Mouse (Mus musculus) CD4-positive helper T cell, adult 2 months (primary cell): ENCODE results near the gene Ucn2.

Experiments
- DNase-seq: peaks from one replicate; pipeline ENCODE4 v3.0.0-alpha.2; 2012; ENCODE audit warnings: low read depth, missing footprints, low spot score

Gene Ucn2

GRCm38 (mm10) chr9:108992085-108992469 lies 6.3 kb downstream of the Ucn2 start:
- no peak for DNase-seq

- no peak for DNase-seq
Measured at GRCm38 (mm10) chr9:108992620-108993361, 7.0 kb downstream of the Ucn2 start.

GRCm38 (mm10) chr9:108996411-108996810 lies 10.6 kb downstream of the Ucn2 start:
- DNase-seq = no peak

- no peak for DNase-seq
Measured at GRCm38 (mm10) chr9:108998287-108999166, 12.7 kb downstream of the Ucn2 start.

- no peak for DNase-seq
Measured at GRCm38 (mm10) chr9:108999167-108999526, 13.3 kb downstream of the Ucn2 start.

DNA sequence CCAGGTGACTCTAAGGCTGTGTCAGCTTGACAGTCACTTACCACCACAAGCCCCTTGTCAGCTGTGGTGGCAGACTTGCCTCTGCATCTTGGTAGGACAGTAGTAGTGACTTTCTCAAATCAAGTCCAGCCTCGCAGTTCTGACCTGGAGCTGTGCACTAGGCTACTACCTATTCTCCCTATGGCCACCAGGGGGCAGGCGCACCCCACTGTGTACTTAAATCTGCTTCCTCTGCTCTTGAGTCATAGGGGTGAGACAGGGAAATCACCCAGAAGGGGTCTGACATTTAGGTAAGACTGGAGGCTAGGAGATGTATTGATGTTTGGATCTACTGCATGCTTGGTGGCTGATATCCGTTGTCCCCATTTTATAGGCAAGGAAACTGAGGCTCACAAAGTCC lies 14.9 kb downstream of the Ucn2 start:
- peak; percentile 78 for DNase-seq

DNA sequence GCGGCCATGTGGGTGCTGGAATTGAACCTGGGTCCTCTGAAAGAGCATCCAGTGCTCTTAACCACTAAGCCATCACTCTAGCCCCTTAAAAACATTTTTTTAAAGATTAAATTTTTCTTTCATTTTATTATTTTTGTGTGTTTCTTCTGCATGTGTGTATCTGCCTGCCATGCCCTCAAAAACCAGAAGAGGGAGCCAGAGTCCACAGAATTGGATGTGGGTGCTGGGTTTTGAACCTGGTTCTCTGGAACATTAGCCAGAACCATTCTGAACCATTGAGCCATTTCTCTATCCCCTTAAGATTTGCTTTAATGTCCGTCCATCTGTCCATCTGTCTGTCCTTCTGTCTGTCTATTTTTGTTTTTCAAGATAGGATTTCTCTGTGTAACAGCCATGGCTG lies 17.4 kb downstream of the Ucn2 start:
- DNase-seq = peak; percentile 61

- DNase-seq = no peak
Measured at GRCm38 (mm10) chr9:109007025-109007780, 21.4 kb downstream of the Ucn2 start.

DNA sequence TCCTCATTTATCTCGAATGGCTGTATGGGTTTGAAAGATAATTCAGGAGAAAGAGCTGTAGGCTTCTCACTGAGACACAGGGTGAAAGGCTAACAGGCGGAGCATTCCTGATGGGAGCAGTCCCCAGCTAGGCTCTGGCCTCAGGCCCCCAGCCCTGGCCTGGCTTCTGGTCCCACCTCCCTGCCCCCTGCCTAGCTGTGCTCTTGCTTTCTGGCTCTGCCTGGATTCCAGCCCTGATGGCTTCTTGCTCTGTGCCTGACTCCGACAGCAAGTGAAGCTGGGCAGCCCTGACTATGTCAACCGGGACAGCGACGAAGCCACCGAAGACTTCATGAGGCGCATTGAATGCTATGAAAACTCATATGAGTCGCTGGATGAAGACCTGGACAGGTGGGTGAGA lies 22.3 kb downstream of the Ucn2 start:
- no peak for DNase-seq

- DNase-seq = no peak
Measured at GRCm38 (mm10) chr9:109008994-109009635, 23.3 kb downstream of the Ucn2 start.

GRCm38 (mm10) chr9:109009636-109010315 lies 24.0 kb downstream of the Ucn2 start:
- no peak for DNase-seq

GRCm38 (mm10) chr9:109010316-109010690 lies 24.5 kb downstream of the Ucn2 start:
- no peak for DNase-seq

GRCm38 (mm10) chr9:109015397-109015796 lies 29.6 kb downstream of the Ucn2 start:
- DNase-seq = no peak

DNA sequence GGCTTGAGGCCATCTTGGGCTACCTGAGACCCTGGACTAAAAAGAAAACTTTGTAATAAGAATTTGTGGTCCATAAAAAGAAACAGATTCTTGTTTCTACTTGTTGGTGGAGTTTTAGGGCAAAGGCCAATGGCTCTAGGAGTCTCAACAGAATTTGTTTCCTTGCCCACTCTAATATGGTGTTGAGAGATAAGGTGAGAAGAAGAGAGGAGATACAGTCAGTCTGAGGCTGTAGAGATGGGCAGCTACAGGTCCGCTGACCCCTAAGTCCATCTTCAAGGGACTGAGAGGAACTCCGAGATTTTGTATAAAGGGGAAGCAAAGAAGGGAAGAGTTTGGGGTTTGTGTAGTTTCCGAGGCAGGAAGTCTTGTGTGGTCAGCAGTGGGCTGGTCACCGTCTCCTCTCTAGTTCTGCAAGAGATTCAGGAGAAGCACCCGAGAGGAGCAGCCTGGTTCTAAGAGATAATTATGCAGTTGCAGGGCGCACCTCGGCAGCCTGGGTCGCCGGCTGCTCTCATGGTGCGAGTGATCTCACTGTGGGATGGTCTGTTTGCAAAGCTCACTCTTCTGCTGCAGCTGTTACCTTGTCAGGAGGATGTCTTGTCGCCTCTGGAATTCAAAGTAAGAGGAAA lies 31.3 kb downstream of the Ucn2 start:
- DNase-seq = no peak

DNA sequence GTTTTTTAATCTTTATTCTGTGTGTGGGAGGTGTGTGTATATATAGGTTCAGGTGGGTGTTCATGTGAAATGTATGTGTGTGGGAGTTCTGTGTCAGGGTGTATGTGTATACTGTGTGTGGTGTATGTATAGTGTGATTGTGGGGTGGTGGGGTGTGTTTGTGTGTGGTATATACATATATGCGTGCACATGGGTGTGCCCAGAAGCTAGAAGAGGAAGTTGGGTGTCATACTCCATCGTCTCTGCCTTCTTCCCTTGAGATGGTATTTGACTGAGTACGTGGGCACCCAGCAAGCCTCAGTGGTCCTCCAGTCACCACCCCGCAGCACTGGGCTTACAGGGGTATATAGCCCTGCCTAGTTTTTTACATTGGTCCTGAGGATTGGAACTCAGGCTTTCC lies 35.6 kb downstream of the Ucn2 start:
- DNase-seq = no peak

DNA sequence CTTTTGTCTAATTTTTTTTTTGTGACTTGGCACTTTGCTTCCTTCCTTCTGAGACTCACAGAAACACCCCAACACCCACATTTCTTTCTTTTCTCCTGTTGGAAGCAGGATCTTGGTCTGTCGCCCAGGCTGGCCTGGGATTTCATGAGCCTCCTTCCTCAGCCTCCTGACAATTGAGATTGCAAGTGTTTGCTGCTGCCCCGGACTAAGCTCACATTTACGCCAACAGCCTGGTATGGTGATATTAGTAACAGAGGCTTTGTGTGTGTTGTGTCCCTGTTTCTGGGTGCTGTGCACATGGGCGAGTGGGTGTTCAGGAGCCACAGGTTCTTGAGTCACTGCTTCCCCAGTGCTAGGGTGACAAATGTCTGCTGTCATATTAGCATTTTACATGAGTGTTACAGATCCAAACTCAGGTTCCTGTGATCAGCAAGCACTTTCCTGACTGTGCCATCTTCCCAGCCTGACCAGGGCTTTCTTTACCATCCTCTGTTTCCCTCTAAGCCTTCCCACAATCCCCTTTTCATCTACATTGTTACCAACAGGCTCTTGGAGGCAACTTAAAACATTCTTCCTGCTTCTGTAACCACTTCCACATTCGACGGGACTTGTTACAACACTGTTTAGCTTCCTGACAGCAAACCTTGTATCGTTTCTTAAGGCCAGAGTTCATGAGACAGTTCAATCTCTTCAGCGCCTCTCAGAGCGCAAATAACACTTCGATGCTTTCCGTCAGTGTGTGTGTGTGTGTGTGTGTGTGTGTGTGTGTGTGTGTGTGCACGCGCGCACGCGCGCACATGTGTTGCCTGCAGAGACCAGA lies 37.3 kb downstream of the Ucn2 start:
- peak; percentile 48 for DNase-seq

- no peak for DNase-seq
Measured at GRCm38 (mm10) chr9:109027521-109027920, 41.7 kb downstream of the Ucn2 start.

DNA sequence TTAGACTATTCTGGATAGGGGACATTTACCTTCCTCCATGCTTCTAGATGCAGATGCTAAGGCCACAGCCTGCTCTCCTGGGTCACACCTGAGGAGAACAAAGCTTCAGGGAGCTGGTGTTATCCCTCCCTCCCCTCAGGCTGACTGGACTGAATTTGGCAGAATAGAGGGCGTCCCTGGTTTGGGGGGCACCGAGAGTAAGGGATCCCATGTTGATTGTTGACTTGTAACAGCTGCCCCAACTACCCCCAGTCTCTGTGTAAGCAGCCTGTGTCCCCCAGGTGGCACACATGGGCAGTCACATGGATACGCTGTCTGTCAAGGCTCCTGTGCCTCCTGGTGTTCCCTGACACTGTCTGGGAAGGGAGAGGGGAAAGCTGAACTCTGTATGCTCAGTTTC lies 42.6 kb downstream of the Ucn2 start:
- DNase-seq = no peak

DNA sequence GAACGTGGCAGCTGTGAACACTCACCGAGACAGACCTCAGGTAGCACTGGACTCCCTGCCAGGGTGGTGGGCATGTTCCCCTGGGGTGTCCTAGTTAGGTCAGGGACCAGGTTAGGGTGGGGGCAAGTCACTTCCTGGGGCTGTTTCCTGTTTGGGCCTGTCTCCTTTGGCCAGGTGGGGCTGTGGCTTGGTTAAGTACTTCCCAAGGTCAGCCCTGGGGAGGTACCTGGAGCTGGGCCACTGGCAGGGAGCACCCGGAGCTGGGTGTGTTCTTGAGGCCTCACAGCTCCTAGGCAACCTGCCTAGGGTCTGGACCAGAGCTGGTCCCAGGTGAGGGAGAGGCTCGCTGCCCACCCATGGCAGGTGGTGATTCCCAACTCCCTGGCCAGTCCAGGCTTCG lies 43.1 kb downstream of the Ucn2 start:
- no peak for DNase-seq

DNA sequence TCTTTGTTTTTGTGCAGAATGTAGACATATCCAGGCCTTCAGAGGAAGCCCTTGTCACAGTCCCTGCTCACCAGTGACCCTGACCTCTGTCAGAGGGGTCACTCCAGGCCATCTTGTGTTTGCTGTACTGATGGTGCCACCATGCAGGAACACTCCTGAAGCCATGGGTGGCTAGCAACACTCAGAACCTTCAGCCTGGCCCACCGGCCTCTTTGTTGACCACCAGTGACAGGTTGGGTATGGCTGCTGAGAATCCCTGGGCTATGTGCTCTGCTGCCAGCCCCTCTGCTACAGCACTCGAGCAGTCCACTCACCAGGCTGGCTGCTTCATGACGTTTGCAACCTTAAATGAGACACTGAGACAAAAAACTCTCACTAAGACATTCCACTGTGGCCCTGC lies 44.5 kb downstream of the Ucn2 start:
- DNase-seq = no peak
